Mouse (Mus musculus): ENCODE data around the gene Cyb5r1.

- no peak for TF ChIP-seq CTCF (IDR thresholded peaks at IDR 0.05; ENCODE audit: extremely low read depth, insufficient read depth, low read length)
- no peak for TF ChIP-seq POLR2A (IDR thresholded peaks at IDR 0.05; ENCODE audit: extremely low read depth, insufficient read depth, low read length)
Measured at GRCm38 (mm10) chr1:134361195-134361856, 44.0 kb upstream of the Cyb5r1 start.

All from cortical plate, adult 2 months (tissue).